Mouse (Mus musculus) colon, adult 2 months (tissue): ENCODE data around the gene Atp2b4. TPM values are rescaled to one million over a fixed set of nuclear protein-coding genes. Genes with fewer than 3 reads are reported as not detected.

ENCODE experiments used
- polyA plus RNA-seq: library from polyadenylated mRNA; depleted of rRNA; stranded (reverse); fragments of >200 nt; gene quantifications from 2 replicates; pipeline ENCODE4 v1.2.3, GENCODE M21; 2012; rRNA removed

Gene Atp2b4
- polyA plus RNA-seq = 17.4 and 20.0 TPM in 2 replicates

DNA sequence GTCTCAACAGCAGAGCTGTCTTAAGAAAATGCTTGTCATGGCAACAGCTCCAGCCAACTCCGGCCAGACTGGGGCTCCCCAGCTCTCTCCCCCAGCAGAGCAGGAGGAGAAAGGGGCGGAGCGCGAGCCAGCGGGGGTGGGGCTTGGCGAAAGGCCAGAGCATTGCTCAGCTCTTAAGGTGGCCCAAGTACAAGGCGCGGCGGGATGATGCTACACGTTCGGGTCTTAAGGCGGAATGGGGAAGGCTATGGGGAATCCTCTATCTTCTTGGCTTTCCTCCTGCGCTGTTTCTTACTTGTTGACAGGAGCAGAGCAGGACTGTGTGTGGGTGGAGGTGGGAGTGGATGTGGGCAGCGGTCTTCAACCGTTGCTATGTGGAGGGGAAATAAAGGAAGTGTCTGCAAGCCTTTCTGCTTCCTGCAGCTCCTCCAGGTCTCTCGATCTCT lies at the start of gene Atp2b4:
TSS of gene Atp2b4 (minus strand) at position 94 of the 446 bp plus-strand sequence.

DNA sequence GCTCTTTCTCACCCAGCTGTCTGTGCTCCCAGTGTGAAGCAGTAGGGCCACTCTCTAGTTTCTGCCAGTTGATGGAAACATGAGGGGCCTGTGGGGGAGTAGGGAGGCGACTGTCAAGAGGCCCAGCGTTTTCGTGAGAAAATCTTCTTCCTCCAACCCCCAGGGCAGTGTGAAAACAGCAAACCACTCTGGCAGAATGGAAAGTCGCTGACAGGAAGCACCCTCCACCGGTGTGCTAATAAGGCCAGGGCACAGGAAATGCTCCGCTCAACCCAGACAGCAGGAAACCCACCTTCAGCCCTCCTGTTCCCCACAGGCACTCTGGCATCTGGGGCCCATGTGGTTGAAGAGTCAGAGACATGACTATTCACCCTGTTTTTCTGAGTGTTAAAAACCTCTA lies 110.9 kb downstream of the Atp2b4 start, which contains the start of gene Lax1:
TSS of gene Lax1 (minus strand) at position 212 of the 400 bp plus-strand sequence.

DNA sequence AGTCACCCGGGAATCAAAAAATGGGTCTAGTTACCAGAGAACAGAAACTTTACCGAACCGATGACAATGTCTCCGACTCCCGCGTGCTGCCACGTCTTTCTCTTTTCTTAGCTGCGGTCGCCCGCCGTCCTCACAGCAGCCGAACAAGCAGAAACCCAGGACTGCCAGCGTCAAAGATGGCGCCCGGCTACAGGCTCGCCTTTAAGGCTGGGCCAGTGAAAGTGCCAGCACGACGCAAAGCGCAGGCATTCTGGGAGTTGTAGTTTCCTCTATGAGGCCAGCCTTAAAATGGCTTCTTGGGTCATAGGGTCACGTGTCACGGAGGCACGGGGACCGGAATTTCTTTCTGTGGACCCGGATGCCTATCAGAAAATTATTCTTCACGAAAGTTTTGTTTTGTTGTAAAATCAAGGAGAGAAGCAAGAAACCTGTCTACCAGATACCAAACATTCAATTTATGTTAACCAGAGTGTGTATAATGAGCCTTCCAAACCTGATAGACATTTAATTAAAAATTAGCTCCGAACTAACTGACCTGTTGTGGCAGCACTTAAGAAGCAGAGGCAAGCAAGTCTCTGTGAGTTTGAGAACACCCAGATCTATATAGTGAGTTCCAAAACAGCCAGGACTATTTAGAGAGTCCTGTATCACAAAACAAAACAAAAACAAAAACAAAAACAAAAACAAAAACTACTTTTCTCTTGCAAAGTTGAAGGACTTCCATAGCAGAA lies 139.5 kb downstream of the Atp2b4 start, which contains the start of gene Gm38394:
TSS of gene Gm38394 (minus strand) at position 116 of the 731 bp plus-strand sequence.

DNA sequence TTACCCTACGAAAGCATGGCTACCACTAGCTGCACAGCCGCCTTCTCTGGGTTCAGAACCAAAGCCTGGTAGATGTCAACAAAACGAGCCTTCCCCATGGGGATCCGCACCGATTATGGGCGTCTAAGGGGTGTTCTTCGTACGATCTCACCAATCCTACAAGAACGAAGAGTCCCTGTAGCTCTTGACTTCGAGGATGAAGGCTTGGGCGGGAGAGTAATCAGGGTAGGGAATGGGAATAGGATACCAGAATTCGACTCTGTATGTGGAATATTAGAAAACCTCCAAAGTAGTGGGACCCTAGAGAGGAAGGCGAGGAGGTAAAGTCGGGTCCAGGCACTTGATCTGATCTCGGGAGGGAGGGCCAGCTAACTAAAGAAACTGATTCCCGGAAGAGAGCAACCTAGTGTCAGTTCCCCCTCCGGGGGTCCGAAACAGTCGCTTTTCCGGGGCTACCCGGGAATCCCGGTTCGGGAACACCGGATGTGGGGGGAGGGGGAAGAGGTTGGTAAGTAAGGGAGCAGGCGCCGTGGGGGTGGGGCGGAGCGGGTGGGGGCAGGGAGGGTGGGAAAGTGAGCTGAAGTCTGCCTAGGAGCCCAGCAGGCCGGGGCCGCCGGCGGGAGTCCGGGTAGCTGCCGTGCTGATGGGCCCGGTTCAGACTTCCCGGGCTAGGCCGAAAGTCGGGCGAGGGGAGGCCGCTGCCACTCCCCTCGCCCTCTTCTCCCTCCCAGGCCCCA lies 140.2 kb downstream of the Atp2b4 start, which contains the start of gene Zbed6:
TSS of gene Zbed6 (minus strand) at position 420 of the 737 bp plus-strand sequence.

Other genes starting within 250 kb of the Atp2b4 start
- gene Snrpe, start 190.8 kb downstream of the Atp2b4 start, polyA plus RNA-seq = 11.7 and 14.2 TPM in 2 replicates
- 0.02 and 1.1 TPM in 2 replicates for gene Zbed6, start 140.2 kb downstream of the Atp2b4 start, polyA plus RNA-seq
- gene Gm38394, start 139.7 kb downstream of the Atp2b4 start, polyA plus RNA-seq = 1.7 and 2.6 TPM in 2 replicates
- 3.4 and 4.1 TPM in 2 replicates for gene Lax1, start 110.9 kb downstream of the Atp2b4 start, polyA plus RNA-seq
- 11.7 and 15.8 TPM in 2 replicates for gene Optc, start 107.0 kb upstream of the Atp2b4 start, polyA plus RNA-seq
- 33.6 and 37.7 TPM in 2 replicates for gene Prelp, start 120.4 kb upstream of the Atp2b4 start, polyA plus RNA-seq
- 1.3 and 2.7 TPM in 2 replicates for gene Fmod, start 236.2 kb upstream of the Atp2b4 start, polyA plus RNA-seq